Mouse (Mus musculus): ENCODE data around the gene Tmem135. TPM values are rescaled to one million over a fixed set of nuclear protein-coding genes. Genes with fewer than 3 reads are reported as not detected.

The Tmem135 gene
- polyA plus RNA-seq, 1 experiment from 2014 or later, result 21.0 TPM

DNA sequence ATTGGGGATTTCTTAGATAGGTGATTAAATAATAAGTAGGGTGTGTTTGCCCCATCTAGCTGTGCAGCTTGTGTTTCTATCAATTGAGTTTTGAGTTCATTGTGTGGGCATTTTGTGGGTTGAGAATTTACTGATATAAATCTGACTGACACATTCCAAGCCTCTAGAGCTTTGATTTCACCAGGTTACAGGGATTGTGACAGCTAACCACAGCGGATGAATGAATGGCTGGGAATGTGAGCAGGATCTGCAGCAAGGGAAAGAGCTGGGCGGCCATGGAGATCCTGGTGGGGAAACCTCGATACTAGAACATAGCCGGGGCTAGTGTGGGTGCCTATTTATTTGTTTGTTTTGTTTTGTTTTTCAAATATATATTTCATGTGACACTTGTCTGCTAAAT lies 205.5 kb downstream of the Tmem135 start:
- H3K9me3 ChIP-seq (ENCODE audit: control insufficient read depth, low read length), result no peaks in the 10 kb centered on the region
- WGBS, result 76% methylated on average over 4 of the region's 4 CpGs
- TF ChIP-seq EP300 (optimal IDR thresholded peaks at IDR 0.05) (no peak), CTCF (IDR thresholded peaks at IDR 0.05; ENCODE audit: low read depth) (no peak)
- ATAC-seq (ENCODE audit: low FRiP score, low TSS enrichment) (no peak), DNase-seq (ENCODE audit: low spot score) (no peak)
- no peak overlapping the region for H3K4me3 ChIP-seq (ENCODE audit: low read depth, low read length)
- no peaks in the 10 kb centered on the region for H3K27me3 ChIP-seq (ENCODE audit: control insufficient read depth, insufficient read depth, low read length)
- H3K36me3 ChIP-seq (ENCODE audit: control insufficient read depth, insufficient read depth, low read length), result no peaks in the 10 kb centered on the region
- no peaks in the 10 kb centered on the region for H3K4me1 ChIP-seq (replicated peaks; ENCODE audit: control insufficient read depth, insufficient read depth)
- no peak overlapping the region for H3K4me2 ChIP-seq (replicated peaks; ENCODE audit: low read depth)
- H3K9ac ChIP-seq (ENCODE audit: low read length), result no peak overlapping the region
- no peak overlapping the region for H3K27ac ChIP-seq (replicated peaks)

DNA sequence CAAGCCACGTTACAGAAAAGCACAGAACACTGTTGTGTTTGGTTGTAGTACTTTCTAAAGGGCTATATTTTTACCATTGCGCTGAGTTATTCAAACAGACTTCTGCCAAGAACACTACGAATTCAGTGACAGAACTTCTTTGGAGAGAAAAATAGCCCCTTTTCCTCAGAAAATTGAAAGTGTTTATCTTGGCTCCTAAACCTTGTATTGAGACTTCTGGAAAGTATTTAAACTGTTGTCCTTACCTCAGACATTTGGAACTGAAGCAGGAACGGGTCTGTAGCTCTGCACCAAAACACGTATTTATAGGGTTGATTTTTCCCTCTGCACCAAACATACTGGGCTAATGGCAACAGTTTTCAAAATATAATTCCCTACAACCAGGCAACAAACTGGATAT lies 210.6 kb downstream of the Tmem135 start:
- no peaks in the 10 kb centered on the region for H3K9me3 ChIP-seq (ENCODE audit: control insufficient read depth, low read length)
- no peak overlapping the region for H3K4me2 ChIP-seq (replicated peaks; ENCODE audit: low read depth)
- H3K9ac ChIP-seq (ENCODE audit: low read length), result no peak overlapping the region
- WGBS, result 45% methylated on average over 5 of the region's 5 CpGs
- no peak overlapping the region for H3K27ac ChIP-seq (replicated peaks)
- H3K4me1 ChIP-seq (replicated peaks; ENCODE audit: control insufficient read depth, insufficient read depth), result no peaks in the 10 kb centered on the region
- H3K4me3 ChIP-seq (ENCODE audit: low read depth, low read length), result no peak overlapping the region
- DNase-seq (ENCODE audit: low spot score) (no peak), ATAC-seq (ENCODE audit: low FRiP score, low TSS enrichment) (no peak)
- H3K36me3 ChIP-seq (ENCODE audit: control insufficient read depth, insufficient read depth, low read length), result no peaks in the 10 kb centered on the region
- H3K27me3 ChIP-seq (ENCODE audit: control insufficient read depth, insufficient read depth, low read length), result no peaks in the 10 kb centered on the region
- TF ChIP-seq CTCF (IDR thresholded peaks at IDR 0.05; ENCODE audit: low read depth), result no peak
- no peak for TF ChIP-seq EP300 (optimal IDR thresholded peaks at IDR 0.05)

DNA sequence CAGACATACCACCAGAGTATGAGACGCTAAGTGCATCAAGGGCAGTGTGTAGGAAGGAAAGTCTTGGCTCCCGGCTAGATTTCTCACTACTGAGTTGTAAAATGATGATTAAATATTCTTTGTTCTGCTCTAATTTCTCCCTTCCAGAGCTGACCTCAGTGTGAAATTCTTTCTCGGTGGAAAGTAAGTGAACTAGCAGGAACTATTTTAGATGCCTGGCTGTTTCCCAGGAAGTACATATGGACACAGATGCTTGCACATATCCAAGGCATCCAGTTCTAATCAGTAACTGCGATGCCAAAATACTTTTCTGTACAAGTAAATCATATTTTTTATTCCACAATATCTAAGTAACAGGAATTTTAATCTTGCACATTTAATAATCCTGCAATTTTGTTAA lies 220.1 kb downstream of the Tmem135 start:
- no peak for DNase-seq (ENCODE audit: low spot score)
- ATAC-seq (ENCODE audit: low FRiP score, low TSS enrichment), result no peak
- WGBS, result 47% methylated on average over 4 of the region's 4 CpGs

DNA sequence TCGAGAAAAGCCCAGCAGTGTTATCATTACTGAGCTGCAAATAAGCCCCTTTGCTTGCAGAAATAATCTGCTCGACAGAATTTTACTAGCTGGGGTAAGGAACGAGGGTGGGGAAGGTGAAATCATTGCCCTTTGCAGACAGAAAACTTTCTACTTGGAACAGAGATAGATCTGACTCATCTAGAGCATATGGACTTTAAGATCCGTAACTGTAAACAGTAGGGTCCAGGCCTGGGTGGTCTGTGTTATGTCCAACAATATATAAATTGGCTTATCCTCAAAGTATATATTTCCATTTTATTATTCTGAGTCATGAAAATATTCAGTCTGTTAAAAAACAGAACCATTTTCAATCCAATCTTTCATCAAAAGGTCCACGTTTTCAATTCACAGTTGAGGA lies 221.1 kb downstream of the Tmem135 start:
- TF ChIP-seq CTCF (IDR thresholded peaks at IDR 0.05; ENCODE audit: low read depth) (no peak), EP300 (optimal IDR thresholded peaks at IDR 0.05) (no peak)

More for the DNA sequence above, 220.1 kb downstream of the Tmem135 start:
- no peaks in the 10 kb centered on the region for H3K36me3 ChIP-seq (ENCODE audit: control insufficient read depth, insufficient read depth, low read length)
- H3K9ac ChIP-seq (ENCODE audit: low read length), result no peak overlapping the region
- H3K4me1 ChIP-seq (replicated peaks; ENCODE audit: control insufficient read depth, insufficient read depth), result no peaks in the 10 kb centered on the region; the same call in 1 of the 2 replicates
- TF ChIP-seq CTCF (IDR thresholded peaks at IDR 0.05; ENCODE audit: low read depth), result no peak
- no peak for TF ChIP-seq EP300 (optimal IDR thresholded peaks at IDR 0.05)
- no peak overlapping the region for H3K4me3 ChIP-seq (ENCODE audit: low read depth, low read length)
- H3K27ac ChIP-seq (replicated peaks), result 0 out of 2 replicates have a peak overlapping the region, but pooled peaks have one; percentile 14
- H3K27me3 ChIP-seq (ENCODE audit: control insufficient read depth, insufficient read depth, low read length), result no peaks in the 10 kb centered on the region
- H3K4me2 ChIP-seq (replicated peaks; ENCODE audit: low read depth), result no peak overlapping the region
- H3K9me3 ChIP-seq (ENCODE audit: control insufficient read depth, low read length), result no peaks in the 10 kb centered on the region

GRCm38 (mm10) chr7:89181285-89181684 lies 222.7 kb downstream of the Tmem135 start:
- no peaks in the 10 kb centered on the region for H3K36me3 ChIP-seq (ENCODE audit: control insufficient read depth, insufficient read depth, low read length)
- H3K27me3 ChIP-seq (ENCODE audit: control insufficient read depth, insufficient read depth, low read length), result no peaks in the 10 kb centered on the region
- no peak for TF ChIP-seq CTCF (IDR thresholded peaks at IDR 0.05; ENCODE audit: low read depth)
- no peak for TF ChIP-seq EP300 (optimal IDR thresholded peaks at IDR 0.05)
- 55% methylated on average over 1 of the region's 1 CpGs for WGBS
- H3K9me3 ChIP-seq (ENCODE audit: control insufficient read depth, low read length), result no peaks in the 10 kb centered on the region
- no peak overlapping the region for H3K9ac ChIP-seq (ENCODE audit: low read length)
- DNase-seq (ENCODE audit: low spot score), result peak; percentile 62
- H3K4me2 ChIP-seq (replicated peaks; ENCODE audit: low read depth), result no peak overlapping the region
- H3K4me3 ChIP-seq (ENCODE audit: low read depth, low read length), result no peak overlapping the region
- peaks cover 4% of the 10 kb centered on the region for H3K4me1 ChIP-seq (replicated peaks; ENCODE audit: control insufficient read depth, insufficient read depth)
- peak; percentile 74; the same call in 1 of the 2 replicates for ATAC-seq (ENCODE audit: low FRiP score, low TSS enrichment)
- peak overlapping the region; percentile 36; the same call in 1 of the 2 replicates for H3K27ac ChIP-seq (replicated peaks)

More for the DNA sequence above, 221.1 kb downstream of the Tmem135 start:
- H3K4me2 ChIP-seq (replicated peaks; ENCODE audit: low read depth), result no peak overlapping the region
- ATAC-seq (ENCODE audit: low FRiP score, low TSS enrichment) (no peak), DNase-seq (ENCODE audit: low spot score) (no peak)
- 33% methylated on average over 5 of the region's 5 CpGs for WGBS
- no peak overlapping the region for H3K9ac ChIP-seq (ENCODE audit: low read length)
- peaks cover under 1% of the 10 kb centered on the region for H3K4me1 ChIP-seq (replicated peaks; ENCODE audit: control insufficient read depth, insufficient read depth)
- no peaks in the 10 kb centered on the region for H3K36me3 ChIP-seq (ENCODE audit: control insufficient read depth, insufficient read depth, low read length)
- no peak overlapping the region for H3K4me3 ChIP-seq (ENCODE audit: low read depth, low read length)
- no peaks in the 10 kb centered on the region for H3K27me3 ChIP-seq (ENCODE audit: control insufficient read depth, insufficient read depth, low read length)
- no peak overlapping the region for H3K27ac ChIP-seq (replicated peaks)
- no peaks in the 10 kb centered on the region for H3K9me3 ChIP-seq (ENCODE audit: control insufficient read depth, low read length)

- no peak overlapping the region for H3K9ac ChIP-seq (ENCODE audit: low read length)
- H3K9me3 ChIP-seq (ENCODE audit: control insufficient read depth, low read length), result no peaks in the 10 kb centered on the region
- no peak for DNase-seq (ENCODE audit: low spot score)
- TF ChIP-seq EP300 (optimal IDR thresholded peaks at IDR 0.05), result no peak
- TF ChIP-seq CTCF (IDR thresholded peaks at IDR 0.05; ENCODE audit: low read depth), result no peak
- H3K4me2 ChIP-seq (replicated peaks; ENCODE audit: low read depth), result no peak overlapping the region
- WGBS, result 43% methylated on average over 2 of the region's 2 CpGs
- H3K27ac ChIP-seq (replicated peaks), result no peak overlapping the region; the same call in 1 of the 2 replicates
- H3K4me3 ChIP-seq (ENCODE audit: low read depth, low read length), result no peak overlapping the region
- no peaks in the 10 kb centered on the region for H3K36me3 ChIP-seq (ENCODE audit: control insufficient read depth, insufficient read depth, low read length)
- H3K4me1 ChIP-seq (replicated peaks; ENCODE audit: control insufficient read depth, insufficient read depth), result peaks cover 4% of the 10 kb centered on the region
- ATAC-seq (ENCODE audit: low FRiP score, low TSS enrichment), result no peak
- H3K27me3 ChIP-seq (ENCODE audit: control insufficient read depth, insufficient read depth, low read length), result no peaks in the 10 kb centered on the region
These were observed 225.4 kb downstream of the Tmem135 start for GRCm38 (mm10) chr7:89178601-89179000.

All from stomach, postnatal 0 days (tissue).